Mouse (Mus musculus) macrophage (primary cell): ENCODE data around the gene Nfs1. TPM values are rescaled to one million over a fixed set of nuclear protein-coding genes. Genes with fewer than 3 reads are reported as not detected.
A peak's percentile ranks its signal among the peaks of the same experiment; 100 is the strongest.
"Not testable (repeated sequence)": the region's sequence is repeated elsewhere in the genome, so short reads cannot be mapped to it uniquely, and the experiment has no call there.

Experiments
- H3K27ac ChIP-seq: fragments of 350-480 bp; formaldehyde crosslinking; 2 replicates; pipeline ENCODE4 v1.9.0; 2021
- H3K36me3 ChIP-seq: fragments of 350-480 bp; formaldehyde crosslinking; 2 replicates; pipeline ENCODE4 v1.9.0; 2021; ENCODE audit errors: inconsistent target
- H3K4me3 ChIP-seq: fragments of 350-480 bp; formaldehyde crosslinking; 2 replicates; pipeline ENCODE4 v1.9.0; 2021; ENCODE audit errors: inconsistent target
- H3K79me2 ChIP-seq: fragments of 350-480 bp; formaldehyde crosslinking; 2 replicates; pipeline ENCODE4 v1.9.0; 2021; ENCODE audit errors: inconsistent target
- WGBS: methylation state at CpG from one replicate; pipeline ENCODE4 v1.1.7; 2026; ENCODE audit warnings: inconsistent platforms; ENCODE audit not compliant: missing documents; 5-methylcytosine and 5-hydroxymethylcytosine counted together
- polyA plus RNA-seq: library from polyadenylated mRNA; stranded (reverse); fragments of 250-400 nt; gene quantifications from 3 replicates; pipeline ENCODE4 v1.2.4, GENCODE M21; 2018; ENCODE audit warnings: inconsistent platforms
- total RNA-seq, 78 experiments: library from RNA; depleted of rRNA; stranded (reverse); fragments of 250-400 nt; gene quantifications; 1 replicate in 9 of 78; 2 replicates in 24 of 78; 3 replicates in 43 of 78; 4 replicates in 2 of 78; pipeline ENCODE4 v1.2.4; 2018; ENCODE audit warnings: inconsistent platforms in 56 of 78

Nfs1 gene
- 10 to 100 TPM in 21 of 26 experiments, 1 to 10 TPM in 5; 8.7 to 56.2 (median 30.2) TPM for total RNA-seq (2018; cell fraction: chromatin; rRNA removed)
- 10 to 100 TPM; 20.5 to 31.6 (median 26.0) TPM for total RNA-seq (2018; cell fraction: cytosol; rRNA removed)
- total RNA-seq (2018; cell fraction: nucleus; rRNA removed), result 10 to 100 TPM in 25 of 26 experiments, 1 to 10 TPM in 1; 8.2 to 39.3 (median 21.9) TPM
- polyA plus RNA-seq, result 18.6 to 31.0 TPM (median 24.7 TPM) in 3 replicates

- H3K79me2 ChIP-seq, result peaks cover 26% of the 10 kb centered on the region
- H3K36me3 ChIP-seq, result peaks cover 10% of the 10 kb centered on the region
- H3K4me3 ChIP-seq, result peak within 1 kb of the TSS; percentile 89
- WGBS, result under 1% methylated on average over 55 of the region's 70 CpGs
- H3K27ac ChIP-seq, result peak within 1 kb of the TSS; percentile 28; the same call in 1 of the 2 replicates
Measured at GRCm38 (mm10) chr2:156143953-156144724, at the start of gene Nfs1, which contains the start of gene Romo1. Nfs1 (minus strand) TSS chr2:156144186. Romo1 (plus strand) TSS chr2:156144039.

GRCm38 (mm10) chr2:156193066-156193862 lies 49.3 kb upstream of the Nfs1 start:
- H3K27ac ChIP-seq, result no peak overlapping the region
- H3K4me3 ChIP-seq, result no peak overlapping the region
- no peaks in the 10 kb centered on the region for H3K36me3 ChIP-seq
- 93% methylated on average over 3 of the region's 3 CpGs for WGBS
- peaks cover 13% of the 10 kb centered on the region for H3K79me2 ChIP-seq

GRCm38 (mm10) chr2:156192068-156192467 lies 48.1 kb upstream of the Nfs1 start:
- 88% methylated on average over 2 of the region's 2 CpGs for WGBS
- no peaks in the 10 kb centered on the region for H3K36me3 ChIP-seq
- H3K79me2 ChIP-seq, result peaks cover 1% of the 10 kb centered on the region
- no peak overlapping the region for H3K27ac ChIP-seq
- no peak overlapping the region for H3K4me3 ChIP-seq

GRCm38 (mm10) chr2:156191540-156191939 lies 47.6 kb upstream of the Nfs1 start:
- WGBS, result 90% methylated on average over 2 of the region's 2 CpGs
- H3K36me3 ChIP-seq, result no peaks in the 10 kb centered on the region
- H3K4me3 ChIP-seq, result no peak overlapping the region
- no peak overlapping the region for H3K27ac ChIP-seq
- no peaks in the 10 kb centered on the region for H3K79me2 ChIP-seq

- Histone ChIP-seq H3K27ac (peak overlapping the region; percentile 87), H3K79me2 (no peaks in the 10 kb centered on the region), H3K4me3 (no peak overlapping the region; the same call in 1 of the 2 replicates), H3K36me3 (no peaks in the 10 kb centered on the region)
- WGBS, result 9% methylated on average over 12 of the region's 14 CpGs
Measured at GRCm38 (mm10) chr2:156190004-156190896, 46.3 kb upstream of the Nfs1 start.

- H3K36me3 ChIP-seq, H3K79me2 ChIP-seq, H3K4me3 ChIP-seq: not testable (repeated sequence)
- peak overlapping the region; percentile 87 for H3K27ac ChIP-seq
- WGBS, result 48% methylated on average over 7 of the region's 7 CpGs
Measured at GRCm38 (mm10) chr2:156189241-156189640, 45.3 kb upstream of the Nfs1 start.

GRCm38 (mm10) chr2:156181592-156181991 lies 37.6 kb upstream of the Nfs1 start:
- no peak overlapping the region for H3K4me3 ChIP-seq

GRCm38 (mm10) chr2:156180824-156181590 lies 37.0 kb upstream of the Nfs1 start:
- peak overlapping the region; percentile 93 for H3K4me3 ChIP-seq
- H3K27ac ChIP-seq, result peak overlapping the region; percentile 96
- peaks cover 37% of the 10 kb centered on the region for H3K79me2 ChIP-seq
- 5% methylated on average over 8 of the region's 8 CpGs for WGBS
- H3K36me3 ChIP-seq, result peaks cover 26% of the 10 kb centered on the region

More at GRCm38 (mm10) chr2:156181592-156181991, 37.6 kb upstream of the Nfs1 start:
- H3K36me3 ChIP-seq, result peaks cover 21% of the 10 kb centered on the region; the same call in 1 of the 2 replicates
- peaks cover 31% of the 10 kb centered on the region for H3K79me2 ChIP-seq
- 95% methylated on average over 2 of the region's 2 CpGs for WGBS
- peak overlapping the region; percentile 96 for H3K27ac ChIP-seq

- peaks cover 32% of the 10 kb centered on the region for H3K36me3 ChIP-seq
- H3K4me3 ChIP-seq, result peak within 1 kb of the TSS; percentile 93
- peak within 1 kb of the TSS; percentile 96 for H3K27ac ChIP-seq
- under 1% methylated on average over 42 of the region's 47 CpGs for whole genome bisulfite sequencing
- peaks cover 44% of the 10 kb centered on the region for H3K79me2 ChIP-seq
Measured at GRCm38 (mm10) chr2:156180094-156180821, 36.3 kb upstream of the Nfs1 start, which contains the start of gene Rbm39. Rbm39 (minus strand) TSS chr2:156180238.

- peaks cover 49% of the 10 kb centered on the region for H3K79me2 ChIP-seq
- H3K36me3 ChIP-seq, result peaks cover 38% of the 10 kb centered on the region
- 0% methylated on average over 27 of the region's 41 CpGs for WGBS
- H3K27ac ChIP-seq, result peak overlapping the region; percentile 96
- peak overlapping the region; percentile 93 for H3K4me3 ChIP-seq
Measured at GRCm38 (mm10) chr2:156179796-156180093, 35.8 kb upstream of the Nfs1 start.

- WGBS, result under 1% methylated on average over 47 of the region's 47 CpGs
- Histone ChIP-seq H3K27ac (peak overlapping the region; percentile 96), H3K4me3 (peak overlapping the region; percentile 93)
Measured at GRCm38 (mm10) chr2:156179046-156179795, 35.2 kb upstream of the Nfs1 start.

GRCm38 (mm10) chr2:156177651-156178050 lies 33.7 kb upstream of the Nfs1 start:
- Histone ChIP-seq H3K27ac (no peak overlapping the region), H3K4me3 (peak overlapping the region; percentile 93; the same call in 1 of the 2 replicates), H3K36me3 (peaks cover 58% of the 10 kb centered on the region), H3K79me2 (peaks cover 70% of the 10 kb centered on the region)
- 47% methylated on average over 7 of the region's 7 CpGs for WGBS

More at GRCm38 (mm10) chr2:156179046-156179795, 35.2 kb upstream of the Nfs1 start:
- H3K36me3 ChIP-seq, result peaks cover 43% of the 10 kb centered on the region
- H3K79me2 ChIP-seq, result peaks cover 54% of the 10 kb centered on the region
